Mouse (Mus musculus): Measurements from ENCODE around the gene Bend7. TPM values are rescaled to one million over a fixed set of nuclear protein-coding genes. Genes with fewer than 3 reads are reported as not detected.

The Bend7 gene
- polyA plus RNA-seq, 1 experiment from 2014 or later, result 6.2 TPM

- H3K27me3 ChIP-seq (ENCODE audit: insufficient read depth, low read length), result no peaks in the 10 kb centered on the region
- H3K9ac ChIP-seq (replicated peaks; ENCODE audit: low read length), result no peak overlapping the region
- H3K27ac ChIP-seq (ENCODE audit: low read length), result no peak overlapping the region
- no peak overlapping the region for H3K4me2 ChIP-seq (replicated peaks; ENCODE audit: low read depth, low read length)
- H3K4me3 ChIP-seq (ENCODE audit: low read length), result no peak overlapping the region
- no peak for ATAC-seq (ENCODE audit: low FRiP score, low TSS enrichment)
- H3K4me1 ChIP-seq (ENCODE audit: insufficient read depth, low read length), result no peaks in the 10 kb centered on the region
- 90% methylated on average over 2 of the region's 2 CpGs for WGBS
- no peaks in the 10 kb centered on the region for H3K36me3 ChIP-seq (ENCODE audit: insufficient read depth, low read length)
- no peaks in the 10 kb centered on the region for H3K9me3 ChIP-seq (ENCODE audit: low read length)
These were observed 131.8 kb downstream of the Bend7 start for GRCm38 (mm10) chr2:4849449-4849848.

Other genes with a start within 250 kb of the Bend7 start
- gene Prpf18, start 65.7 kb upstream of the Bend7 start, polyA plus RNA-seq (2015; fragmentation: Nextera tagmentation; extraction: Ambion mirVana), result 39.5 and 40.1 TPM in 2 replicates
- 81.0 and 82.4 TPM in 2 replicates for gene Sephs1, start 163.7 kb downstream of the Bend7 start, polyA plus RNA-seq (2015; fragmentation: Nextera tagmentation; extraction: Ambion mirVana)
- 69.7 and 71.7 TPM in 2 replicates for gene Phyh, start 201.2 kb downstream of the Bend7 start, polyA plus RNA-seq (2015; fragmentation: Nextera tagmentation; extraction: Ambion mirVana)

All from kidney, embryonic 16.5 days (tissue).